Mouse (Mus musculus) monocyte, adult 5-6 weeks (primary cell): ENCODE measurements around the gene AI661453. TPM values are rescaled to one million over a fixed set of nuclear protein-coding genes. Genes with fewer than 3 reads are reported as not detected.

Experiments used
- ATAC-seq: fragments of 153-309, 156-312 bp; replicated peaks from 2 replicates; pipeline ENCODE4 v1.8.0; 2017; ENCODE audit warnings: mild to moderate bottlenecking; ENCODE audit not compliant: low TSS enrichment, insufficient number of reproducible peaks, severe bottlenecking, poor library complexity, low FRiP score
- total RNA-seq: library from RNA; stranded (forward); fragments of 200-1000, 200-491, 200-594 nt; gene quantifications from 3 replicates; pipeline ENCODE4 v1.2.3, GENCODE M21; 2017

Gene AI661453
- total RNA-seq, 1 experiment from 2014 or later = not detected

DNA sequence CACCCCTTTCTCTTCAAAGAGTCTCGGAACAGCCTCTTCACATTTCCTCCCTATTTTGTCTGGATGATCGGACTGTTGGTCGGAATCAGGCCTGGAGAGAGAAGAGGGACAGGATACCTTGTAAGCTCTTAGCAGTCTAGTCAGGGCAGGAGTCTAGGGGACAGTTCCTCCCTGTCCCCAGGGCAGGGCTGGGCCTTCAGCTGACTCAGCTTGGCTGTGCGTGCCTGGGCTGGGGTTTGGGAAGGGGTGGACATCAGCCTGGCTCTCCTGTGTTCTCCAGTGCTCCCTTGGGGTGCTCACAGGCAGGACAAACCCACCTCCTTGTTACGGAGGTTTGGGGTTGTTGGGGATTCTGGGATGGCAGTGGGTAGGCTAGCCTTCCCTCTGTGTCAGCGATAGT is 2.2 kb downstream of the AI661453 start:
- ATAC-seq = no peak

DNA sequence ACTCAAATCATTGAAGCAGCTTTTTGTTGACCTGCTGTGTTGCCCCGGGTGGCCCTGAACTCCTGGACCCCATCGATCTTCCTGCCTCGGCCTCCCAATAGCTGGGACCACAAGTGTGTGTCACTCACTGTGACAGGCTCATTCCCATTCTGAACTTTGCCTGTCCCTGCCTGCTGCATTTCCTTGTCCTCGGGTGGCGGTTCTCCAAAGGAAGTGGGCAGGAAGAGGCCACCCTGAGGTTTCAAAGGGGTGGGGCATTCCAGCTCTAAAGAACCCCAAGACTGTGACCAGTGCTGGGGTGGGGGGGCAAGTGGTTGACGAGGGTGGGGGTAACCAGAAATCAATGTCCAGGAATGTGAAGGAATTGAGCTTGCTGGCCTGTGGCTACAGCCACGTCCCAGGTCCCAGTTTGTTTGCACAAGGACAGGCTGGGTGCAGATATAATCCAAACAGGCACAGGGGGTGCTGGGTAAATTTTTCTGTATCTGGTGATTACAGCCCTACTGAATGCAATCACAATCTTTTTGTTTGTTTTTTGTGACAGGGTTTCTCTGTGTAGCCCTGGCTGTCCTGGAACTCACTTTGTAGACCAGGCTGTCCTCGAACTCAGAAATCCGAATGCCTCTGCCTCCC is 3.1 kb downstream of the AI661453 start:
- no peak for ATAC-seq

DNA sequence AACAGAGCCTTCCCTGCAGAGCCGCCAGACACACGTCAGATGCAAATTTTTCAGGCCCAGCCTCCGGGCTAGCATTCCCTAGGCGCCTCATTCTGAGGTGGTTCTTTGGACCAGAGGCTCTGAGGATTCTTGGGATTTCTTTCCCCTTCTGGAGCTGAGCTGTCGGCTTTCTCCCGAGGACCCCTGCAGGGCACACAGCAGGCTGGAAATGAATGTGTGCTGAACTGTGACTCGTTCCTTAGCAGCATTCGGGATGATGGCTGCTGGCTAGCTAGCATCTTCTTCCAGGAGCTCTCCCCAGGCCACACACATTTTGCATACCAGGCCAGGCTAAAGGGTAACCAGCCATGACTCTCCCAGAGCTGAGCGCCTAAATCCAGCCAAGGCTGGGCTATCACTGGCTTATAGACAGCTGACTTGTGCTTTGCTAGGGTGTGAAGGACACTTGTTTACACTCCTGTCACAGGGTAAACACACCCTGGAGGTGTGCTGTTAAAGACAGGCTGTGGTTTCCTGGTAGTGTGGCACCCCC is 4.0 kb downstream of the AI661453 start:
- ATAC-seq = no peak

DNA sequence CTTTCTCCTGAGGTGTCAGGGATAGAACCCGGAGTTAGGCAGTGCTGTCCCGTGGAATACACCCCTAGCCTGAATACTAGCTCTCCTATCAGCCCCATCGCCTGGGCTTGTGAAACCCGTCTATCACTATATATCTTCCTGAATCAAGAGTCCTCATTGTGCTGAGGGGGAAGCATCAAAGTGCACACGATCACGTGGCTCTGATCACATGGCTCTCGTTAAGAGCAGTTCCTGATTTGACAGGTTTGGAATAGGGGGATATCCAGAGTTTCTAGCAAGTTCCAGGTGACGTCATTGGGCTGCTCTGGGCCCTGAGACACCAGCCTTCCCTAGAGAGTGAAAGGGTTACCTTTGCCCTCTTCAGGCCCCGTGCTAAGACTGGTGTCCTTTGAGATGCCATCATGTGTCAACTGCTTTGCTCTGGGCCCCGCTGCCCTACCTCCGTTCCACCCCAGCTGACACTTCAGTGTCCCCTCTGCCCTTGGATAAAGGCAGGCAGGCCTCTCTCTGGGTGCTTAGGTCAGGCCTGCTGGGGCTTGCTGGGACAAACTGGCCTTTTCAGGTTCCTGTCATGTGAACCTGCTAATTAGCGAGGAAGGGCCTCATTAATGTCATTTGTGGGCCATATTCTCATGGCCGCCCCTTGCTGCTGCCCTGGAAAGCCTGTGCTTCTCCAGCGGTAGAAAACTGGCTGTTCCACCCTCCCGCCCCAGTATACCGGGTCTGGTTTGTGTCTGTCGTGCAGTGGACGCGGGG is 5.1 kb downstream of the AI661453 start:
- ATAC-seq = no peak

DNA sequence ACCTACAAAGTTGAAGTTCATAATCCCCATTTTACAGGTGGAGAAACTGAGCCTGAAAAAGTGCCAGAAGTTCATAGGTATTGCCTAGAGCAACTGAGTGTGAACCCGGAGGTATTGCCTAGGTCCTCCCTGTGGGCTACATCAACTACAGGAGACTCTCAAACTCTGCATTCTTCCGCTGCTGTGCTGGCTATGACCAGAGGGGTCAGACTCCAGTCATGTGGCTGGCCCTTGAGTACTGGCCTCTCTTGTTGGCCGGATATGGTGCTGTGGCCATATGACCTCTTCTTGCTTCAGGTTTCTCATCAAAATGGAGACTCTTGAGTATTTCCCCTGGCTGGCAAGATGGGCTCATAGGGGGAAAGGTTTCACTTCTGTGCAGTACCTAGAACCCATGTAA is 5.9 kb downstream of the AI661453 start:
- no peak for ATAC-seq

DNA sequence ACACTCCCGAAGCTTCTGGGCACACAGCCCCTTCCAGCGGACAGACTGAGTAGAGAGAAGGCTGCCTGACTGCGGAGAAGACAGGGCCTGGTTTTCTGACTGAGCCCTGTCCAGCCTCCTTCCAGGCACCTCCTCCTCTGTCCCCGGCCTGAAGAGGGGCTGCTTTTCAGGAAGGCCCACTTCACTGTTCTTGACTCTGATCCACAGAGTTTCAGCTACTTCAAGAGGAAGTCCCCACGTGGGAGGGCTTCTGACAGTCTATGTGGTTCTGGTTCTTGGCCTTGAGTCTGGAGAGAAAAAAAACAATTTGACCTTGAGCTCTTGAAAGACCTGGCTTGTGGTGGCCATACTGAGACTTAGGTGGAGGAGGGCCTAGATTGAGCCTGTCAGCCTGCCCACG is 7.7 kb downstream of the AI661453 start:
- ATAC-seq = no peak

DNA sequence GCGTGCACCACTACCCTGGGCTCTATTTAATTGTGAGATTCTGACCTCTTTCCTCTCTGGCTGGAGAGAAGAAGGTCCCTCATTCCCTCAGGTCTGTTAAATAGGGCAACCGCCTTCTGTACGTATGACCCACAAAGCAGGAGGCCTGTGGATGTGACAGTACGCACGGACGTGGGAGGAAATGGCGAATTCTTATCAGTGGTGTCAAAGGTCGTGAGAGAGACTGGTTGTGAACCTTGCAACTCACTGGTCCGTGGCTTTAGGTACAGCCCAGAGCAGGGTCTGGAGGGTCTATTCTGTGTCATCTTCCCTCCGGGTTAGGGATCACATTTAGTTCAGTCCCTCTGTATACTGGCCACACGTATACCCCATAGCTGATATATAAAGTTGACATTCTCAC is 9.1 kb downstream of the AI661453 start:
- no peak for ATAC-seq

DNA sequence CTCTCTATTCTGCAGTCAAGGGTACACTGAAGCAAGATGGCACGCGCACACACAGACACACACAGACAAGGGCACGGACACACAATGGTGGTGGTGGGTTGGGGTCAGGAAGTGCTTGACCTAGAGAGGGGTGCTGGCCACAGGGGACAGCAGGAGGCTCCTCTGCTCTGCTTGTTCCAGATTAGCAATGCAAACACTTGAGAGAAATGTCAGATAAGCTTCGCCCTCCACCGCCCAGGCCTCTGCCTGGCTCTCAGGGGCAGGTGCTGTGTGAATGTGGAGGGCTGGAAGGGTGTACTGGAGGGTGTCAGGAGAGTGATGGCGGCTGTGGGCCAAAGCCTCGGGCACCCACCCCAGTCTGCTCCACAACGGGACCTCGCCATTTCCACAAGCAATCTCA is 9.6 kb downstream of the AI661453 start:
- ATAC-seq = no peak

DNA sequence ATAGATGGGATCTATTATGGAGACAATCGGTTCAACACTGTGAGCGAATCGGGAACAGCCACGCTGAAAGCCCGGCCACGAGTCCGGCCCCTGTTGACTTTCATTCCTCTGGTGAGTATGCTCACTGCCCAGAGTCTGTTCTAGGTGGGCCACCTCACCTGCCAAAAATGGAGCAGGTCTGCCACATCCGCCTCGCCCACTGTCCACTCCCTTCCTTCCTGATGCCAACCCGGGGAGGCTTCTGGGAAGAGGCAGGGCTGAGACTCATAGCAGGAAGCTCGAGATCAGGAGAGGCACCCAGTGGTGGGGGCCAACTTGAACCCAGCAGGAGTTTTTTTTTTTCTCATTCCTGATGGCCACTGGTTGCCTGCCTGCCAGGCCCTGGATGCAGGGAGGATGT is 10.1 kb downstream of the AI661453 start:
- no peak for ATAC-seq

DNA sequence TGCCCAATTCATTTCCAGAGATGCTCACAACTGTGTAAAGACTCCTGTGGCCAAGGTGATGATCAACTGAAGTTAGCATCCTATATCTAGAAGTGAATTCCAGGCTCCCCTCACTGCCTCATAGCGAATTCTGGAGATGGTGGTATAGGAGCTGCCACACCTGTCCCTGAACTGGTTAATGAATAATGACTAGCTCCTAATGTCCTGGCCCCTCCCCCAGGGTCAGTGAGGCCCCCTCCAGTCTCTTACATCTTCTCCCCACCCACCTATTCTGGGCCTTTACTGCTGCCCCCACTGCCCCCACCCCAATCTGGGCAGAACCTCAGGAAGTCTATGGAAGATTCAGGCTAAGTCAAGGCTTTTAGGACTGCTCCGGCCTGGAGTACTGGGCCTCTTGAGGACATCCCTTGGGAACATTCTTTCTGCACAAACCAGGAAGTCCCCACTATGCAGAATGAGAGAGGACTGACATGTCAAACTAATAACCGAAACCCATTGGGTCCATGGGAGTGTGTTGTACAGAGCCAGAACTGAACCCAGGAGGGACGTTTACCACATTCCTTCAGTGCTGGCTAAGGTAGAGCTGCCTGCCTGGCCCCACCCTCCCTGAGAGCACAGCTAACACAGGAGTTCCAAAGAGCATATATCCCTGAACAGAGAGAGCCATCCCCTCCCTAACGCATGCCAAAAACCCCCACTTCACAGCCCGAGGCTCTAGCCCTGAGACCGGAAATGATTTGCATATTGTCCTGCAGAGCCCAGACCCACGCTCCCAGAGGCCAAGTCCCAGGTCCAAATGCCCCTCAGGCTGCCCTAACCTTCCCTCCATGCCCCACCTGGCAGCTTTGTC is 12.3 kb downstream of the AI661453 start:
- ATAC-seq = no peak

DNA sequence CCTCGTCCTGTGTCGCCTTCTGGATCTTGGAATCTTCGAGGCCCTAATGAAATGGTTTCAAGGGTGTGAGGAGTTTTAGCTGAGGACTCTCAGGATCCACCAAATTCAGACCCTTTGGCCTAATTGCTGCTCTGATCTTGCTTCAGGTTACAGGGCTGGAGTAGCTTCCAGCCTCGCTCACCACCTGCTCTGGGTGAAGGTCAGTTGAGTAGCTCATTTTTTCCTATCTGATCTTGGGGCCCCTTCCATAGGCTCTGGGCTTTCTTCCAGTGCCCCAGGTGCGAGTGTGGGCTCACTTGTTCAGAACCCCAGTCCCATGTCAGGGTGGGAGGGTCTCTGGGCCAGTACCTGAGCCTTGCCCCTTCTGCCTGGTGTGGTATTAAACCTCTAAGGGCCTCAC is 13.0 kb downstream of the AI661453 start:
- ATAC-seq = no peak

DNA sequence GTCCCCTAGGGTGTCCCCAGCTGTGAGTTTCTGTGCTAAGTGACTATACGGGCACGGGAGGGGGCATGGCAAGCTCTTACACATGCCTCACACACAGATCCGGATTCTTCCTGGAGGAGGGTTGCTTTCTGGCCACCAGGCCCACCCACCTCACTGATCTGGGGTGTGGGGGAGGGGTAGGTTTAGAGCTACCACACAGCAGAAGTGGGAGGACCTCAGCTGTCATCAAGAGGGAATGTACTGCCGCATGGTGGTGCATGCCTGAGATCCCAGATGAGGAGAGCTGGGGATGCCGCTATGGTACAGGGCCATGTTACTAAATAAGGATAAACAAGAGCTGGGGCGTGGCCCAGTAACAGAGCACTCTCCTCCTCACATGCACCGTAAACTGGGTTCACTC is 13.8 kb downstream of the AI661453 start:
- no peak for ATAC-seq

DNA sequence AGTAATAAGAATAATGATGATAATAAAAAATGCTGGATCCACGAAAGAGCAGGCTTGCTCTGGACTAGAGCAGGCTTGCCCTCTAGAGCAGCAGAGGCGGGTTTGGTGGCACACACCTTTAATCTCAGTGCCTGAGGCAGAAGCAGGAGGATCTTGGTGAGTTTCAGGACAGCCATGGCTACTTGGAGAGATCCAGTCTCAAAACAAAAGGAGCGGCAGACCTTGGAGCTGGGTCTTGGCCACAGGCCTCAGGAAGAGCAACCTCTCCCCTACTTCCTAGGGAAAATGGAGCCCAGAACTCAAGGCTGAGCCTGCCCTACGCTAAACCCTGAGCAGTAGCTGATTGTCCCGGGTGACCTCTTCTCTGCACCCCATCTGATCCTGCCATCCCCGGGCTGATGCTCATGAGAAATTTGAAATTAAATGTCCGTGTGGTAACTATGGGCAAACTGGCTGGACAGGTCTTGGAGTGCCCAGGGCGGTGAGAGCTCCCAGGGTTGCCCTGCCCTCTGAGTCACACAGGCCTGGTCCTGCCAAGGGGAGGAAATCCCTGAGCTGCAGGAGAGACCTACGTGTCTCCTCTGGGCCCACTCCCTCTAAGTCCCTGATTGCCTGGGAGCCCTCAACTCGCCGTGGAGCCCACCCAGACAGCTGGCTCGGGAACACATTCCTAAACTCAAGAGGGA is 14.6 kb downstream of the AI661453 start:
- ATAC-seq = no peak

DNA sequence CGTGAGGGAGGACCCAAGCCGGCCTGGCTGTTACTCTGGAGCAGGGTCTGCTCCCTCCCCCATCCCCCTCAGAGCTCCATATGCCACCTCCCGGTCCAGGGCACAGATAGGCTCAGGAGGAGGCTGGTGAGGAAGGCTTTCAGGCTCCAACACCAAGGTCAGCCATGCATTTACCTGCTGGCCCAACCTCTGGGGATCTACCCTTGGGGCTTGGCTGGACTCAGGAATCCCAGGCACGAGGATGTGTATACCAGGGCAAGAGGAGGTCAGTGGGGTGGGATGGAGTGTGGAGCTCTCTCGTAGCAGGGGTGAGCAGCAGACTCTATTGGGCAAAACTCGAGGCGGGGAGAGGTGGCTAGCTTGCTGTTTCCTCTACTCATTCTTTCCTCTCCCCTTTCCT is 16.5 kb downstream of the AI661453 start:
- ATAC-seq = no peak

DNA sequence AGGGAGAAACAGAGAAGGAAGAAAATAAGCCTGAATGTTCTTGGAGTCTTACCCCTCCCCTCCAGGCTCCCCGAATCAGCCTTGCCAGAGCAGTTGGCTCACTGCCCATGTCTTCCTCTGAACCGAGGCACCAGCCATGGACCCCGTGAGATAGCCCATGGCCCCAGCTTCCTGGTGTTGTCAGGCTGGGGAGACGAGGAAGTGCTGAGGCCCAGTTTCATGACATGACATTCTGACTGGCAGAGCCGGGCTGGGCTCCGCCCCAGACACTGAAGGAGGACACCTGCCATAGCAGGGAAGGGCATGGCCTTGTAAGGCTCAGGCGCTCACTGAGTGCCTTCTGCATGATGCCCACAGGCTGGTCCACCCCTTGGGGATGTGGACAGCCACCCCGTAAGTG is 18.3 kb downstream of the AI661453 start:
- peak; percentile 54; the same call in 1 of the 2 replicates for ATAC-seq

DNA sequence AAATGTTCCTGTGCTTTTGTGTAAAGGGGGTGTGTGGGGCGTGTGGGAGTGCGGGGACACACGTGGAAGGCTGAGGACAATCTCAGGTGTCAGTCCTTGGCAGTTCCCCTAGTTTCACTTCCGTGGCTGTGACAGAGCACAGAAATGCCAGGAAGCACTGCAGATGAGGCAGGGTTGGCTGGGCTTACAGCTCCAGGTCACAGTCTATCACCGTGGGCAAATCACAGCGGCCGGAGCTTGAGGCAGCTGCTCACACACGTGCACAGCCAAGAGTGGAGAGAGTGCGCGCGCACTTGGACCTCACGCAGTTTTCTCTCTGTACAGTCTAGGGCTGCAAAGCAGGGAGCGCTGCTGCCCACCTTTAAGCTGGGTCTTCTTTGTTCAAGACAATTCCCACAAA is 21.9 kb downstream of the AI661453 start:
- ATAC-seq = no peak

DNA sequence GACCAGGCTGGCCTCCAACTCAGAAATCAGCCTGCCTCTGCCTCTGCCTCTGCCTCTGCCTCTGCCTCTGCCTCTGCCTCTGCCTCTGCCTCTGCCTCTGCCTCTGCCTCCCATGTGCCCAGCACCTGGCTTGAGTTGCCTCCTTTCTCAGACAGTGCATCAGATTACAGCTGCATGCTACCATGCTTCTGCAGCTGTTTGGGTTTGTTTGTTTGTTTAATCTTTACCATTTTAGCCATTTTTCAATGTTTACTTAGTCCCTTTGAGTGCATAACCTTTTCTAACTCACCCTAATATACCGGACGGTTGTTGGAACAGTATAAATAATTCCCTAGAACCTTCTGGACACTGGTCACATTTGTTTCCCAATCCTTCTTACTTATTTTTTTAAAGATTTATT is 22.5 kb downstream of the AI661453 start:
- no peak for ATAC-seq

DNA sequence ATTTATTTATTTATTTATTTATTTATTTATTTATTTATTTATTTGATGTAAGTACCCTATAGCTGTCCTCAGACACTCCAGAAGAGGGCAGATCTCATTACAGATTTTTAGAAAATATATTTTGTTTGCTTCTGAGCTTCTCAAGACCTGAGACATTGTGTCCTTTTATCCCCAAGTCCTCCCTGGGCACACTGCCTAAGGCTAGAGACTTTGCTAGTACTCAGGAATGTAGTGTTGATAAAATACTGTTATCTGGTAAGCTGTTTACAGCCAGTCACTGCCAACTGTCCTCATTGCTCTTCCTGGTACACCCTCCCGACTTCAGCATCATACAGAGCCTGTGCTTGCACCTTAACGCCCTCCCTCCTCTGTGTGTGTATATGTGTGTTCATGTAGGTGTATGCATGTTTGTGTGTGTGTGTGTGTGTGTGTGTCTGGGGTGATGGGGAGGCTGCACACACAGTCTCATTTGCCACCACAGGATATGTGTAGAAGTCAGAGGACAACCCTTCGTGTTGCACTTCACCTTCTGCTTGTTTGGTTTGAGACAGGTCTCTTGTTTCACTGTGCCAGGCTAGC is 23.0 kb downstream of the AI661453 start:
- no peak for ATAC-seq

DNA sequence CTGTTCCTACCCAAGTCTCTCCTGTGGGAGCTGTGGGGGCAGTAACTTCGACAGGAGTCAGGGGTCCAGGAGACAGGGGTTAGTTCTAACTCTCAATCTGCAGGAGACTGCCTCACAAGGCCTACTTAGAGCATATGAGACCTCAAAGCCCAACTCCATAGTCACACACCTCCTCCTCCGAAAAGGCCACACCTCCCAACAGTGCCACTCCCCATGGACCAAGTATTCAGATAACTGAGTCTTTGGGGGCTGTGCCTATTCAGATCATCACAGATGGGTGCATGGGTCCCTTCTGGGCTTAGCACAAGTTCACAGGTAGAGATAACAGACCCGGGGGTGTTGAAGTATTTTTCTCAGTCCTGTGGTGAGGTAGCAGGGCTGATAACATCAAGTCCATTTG is 25.3 kb downstream of the AI661453 start:
- ATAC-seq = no peak
